Mouse (Mus musculus) lung, postnatal 0 days (tissue): ENCODE results near the gene Ccr4. TPM values are rescaled to one million over a fixed set of nuclear protein-coding genes. Genes with fewer than 3 reads are reported as not detected.

Experiments used
- ATAC-seq: fragments of 200-750 bp; cut with Nextera tagmentation; 2 replicates; pipeline ENCODE4 v1.8.0; 2017; ENCODE audit warnings: moderate library complexity
- DNase-seq: peaks from one replicate; pipeline ENCODE4 v3.0.0-alpha.2; 2016; ENCODE audit warnings: low spot score
- H3K27ac ChIP-seq: fragments of 300-500 bp; sonication (generic); 2 replicates; pipeline ENCODE4 v1.5.1; 2014; ENCODE audit warnings: antibody characterized with exemption, mild to moderate bottlenecking, low read length, mixed read lengths
- H3K27me3 ChIP-seq: fragments of 300-500 bp; sonication (generic); replicated peaks from 2 replicates; pipeline ENCODE4 v1.6.1; 2014; ENCODE audit warnings: low read length, mixed read lengths; ENCODE audit not compliant: insufficient read depth
- H3K36me3 ChIP-seq: fragments of 300-500 bp; sonication (generic); 2 replicates; pipeline ENCODE4 v1.6.1; 2014; ENCODE audit warnings: low read length, mixed read lengths; ENCODE audit not compliant: insufficient read depth
- H3K4me1 ChIP-seq: fragments of 300-500 bp; sonication (generic); 2 replicates; pipeline ENCODE4 v1.6.1; 2014; ENCODE audit warnings: antibody characterized with exemption, low read depth, low read length, mixed read lengths; ENCODE audit not compliant: insufficient read depth
- H3K4me2 ChIP-seq: fragments of 300-500 bp; sonication (generic); replicated peaks from 2 replicates; pipeline ENCODE4 v1.6.1; 2014; ENCODE audit warnings: low read depth, mild to moderate bottlenecking, low read length, moderate library complexity, mixed read lengths
- H3K4me3 ChIP-seq: fragments of 300-500 bp; sonication (generic); 2 replicates; pipeline ENCODE4 v1.5.1; 2014; ENCODE audit warnings: low read depth, low read length
- H3K9ac ChIP-seq: fragments of 300-500 bp; sonication (generic); replicated peaks from 2 replicates; pipeline ENCODE4 v1.6.1; 2014; ENCODE audit warnings: low read depth, mild to moderate bottlenecking
- H3K9me3 ChIP-seq: fragments of 300-500 bp; sonication (generic); 2 replicates; pipeline ENCODE4 v1.6.1; 2016; ENCODE audit warnings: low read length, mixed read lengths
- CTCF ChIP-seq: IDR thresholded peaks from 2 replicates; pipeline ENCODE4 v1.5.1; 2016; ENCODE audit warnings: antibody characterized with exemption, mild to moderate bottlenecking
- EP300 ChIP-seq: IDR thresholded peaks from 2 replicates; pipeline ENCODE4 v1.6.1; 2016; ENCODE audit warnings: antibody characterized with exemption, mild to moderate bottlenecking, control low read depth
- WGBS: fragments of 180-500 bp; shearing (Covaris S2); extraction: QIAGEN DNeasy Blood & Tissue Kit; methylation state at CpG from one replicate; pipeline ENCODE4 v1.1.7; 2014; 5-methylcytosine and 5-hydroxymethylcytosine counted together
- polyA plus RNA-seq: library from polyadenylated mRNA; unstranded; fragments of >200 nt; fragmentation: Nextera tagmentation; extraction: Ambion mirVana; gene quantifications from 2 replicates; pipeline ENCODE4 v1.2.1, GENCODE M21; 2015

The Ccr4 gene
- polyA plus RNA-seq, 1 experiment from 2014 or later = not detected

DNA sequence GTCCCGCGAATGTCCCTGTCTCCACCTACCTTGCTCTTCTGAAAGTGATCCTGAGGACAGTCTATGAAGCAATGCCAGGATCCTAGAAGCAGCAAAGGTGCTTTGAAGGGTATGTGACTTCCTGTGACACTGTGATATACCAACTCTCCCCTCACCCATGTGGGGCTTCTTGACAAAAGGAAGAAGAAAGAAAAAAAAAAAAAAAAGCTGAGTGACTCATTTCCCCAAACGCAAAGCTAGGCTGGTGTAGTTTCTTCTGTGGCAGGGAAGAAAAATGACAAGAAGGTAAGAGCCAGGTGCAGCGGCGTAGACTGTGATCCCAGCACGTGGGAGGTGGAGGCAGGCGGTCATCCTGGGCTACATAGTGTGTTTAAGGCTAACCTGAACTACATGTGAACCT, 8.2 kb downstream of the Ccr4 start:
- no peak for DNase-seq
- H3K9ac ChIP-seq = no peak overlapping the region
- no peak for ATAC-seq
- no peaks in the 10 kb centered on the region for H3K4me1 ChIP-seq
- no peak overlapping the region for H3K4me2 ChIP-seq
- 69% methylated on average over 7 of the region's 7 CpGs for WGBS
- no peak overlapping the region for H3K27ac ChIP-seq
- no peak overlapping the region for H3K4me3 ChIP-seq
- TF ChIP-seq EP300 (no peak), CTCF (no peak)
- no peaks in the 10 kb centered on the region for H3K9me3 ChIP-seq
- no peaks in the 10 kb centered on the region for H3K27me3 ChIP-seq
- H3K36me3 ChIP-seq = no peaks in the 10 kb centered on the region

DNA sequence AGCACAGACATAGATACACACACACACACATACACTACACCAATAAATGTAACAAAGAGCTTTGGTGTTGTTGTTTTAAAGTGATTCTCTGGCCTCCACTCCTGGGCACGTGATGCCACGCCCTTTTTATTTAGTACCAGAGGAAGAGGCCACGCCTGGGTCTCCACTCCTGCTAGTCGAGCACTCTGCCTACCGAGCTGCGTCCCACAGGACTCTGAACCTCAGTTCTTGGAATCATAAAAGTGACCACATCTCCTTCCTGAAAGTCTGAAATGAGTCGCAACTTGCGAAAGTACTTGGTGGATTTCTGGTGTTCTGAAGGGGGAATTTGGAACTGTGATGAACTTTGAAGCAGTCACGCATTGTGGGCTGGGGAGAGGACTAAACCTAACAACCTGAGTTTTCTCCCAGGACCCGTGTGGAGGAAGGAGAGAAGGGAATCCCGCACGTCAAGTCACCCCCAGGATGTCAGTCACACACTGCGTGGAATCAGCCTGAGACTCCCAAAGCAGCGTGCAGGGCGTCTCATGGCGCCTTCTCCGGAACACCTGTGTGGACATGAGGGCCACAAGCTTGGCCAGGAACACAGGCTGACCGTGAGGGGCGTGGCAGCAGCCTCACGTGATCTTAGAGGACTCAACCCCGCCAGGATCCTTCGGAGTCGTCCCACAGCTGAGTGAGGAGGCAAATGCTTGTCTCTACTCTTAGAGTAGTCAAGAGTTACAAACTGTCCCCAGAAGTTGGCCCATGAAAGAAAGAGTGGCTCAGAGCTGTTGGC, 17.0 kb downstream of the Ccr4 start:
- ATAC-seq = no peak
- DNase-seq = no peak
- 69% methylated on average over 23 of the region's 23 CpGs for WGBS
- no peaks in the 10 kb centered on the region for H3K9me3 ChIP-seq
- H3K36me3 ChIP-seq = no peaks in the 10 kb centered on the region
- no peak overlapping the region for H3K27ac ChIP-seq
- H3K4me2 ChIP-seq = no peak overlapping the region
- no peak overlapping the region for H3K4me3 ChIP-seq
- no peaks in the 10 kb centered on the region for H3K27me3 ChIP-seq
- H3K9ac ChIP-seq = no peak overlapping the region
- H3K4me1 ChIP-seq = no peaks in the 10 kb centered on the region
- TF ChIP-seq CTCF (no peak), EP300 (no peak)

DNA sequence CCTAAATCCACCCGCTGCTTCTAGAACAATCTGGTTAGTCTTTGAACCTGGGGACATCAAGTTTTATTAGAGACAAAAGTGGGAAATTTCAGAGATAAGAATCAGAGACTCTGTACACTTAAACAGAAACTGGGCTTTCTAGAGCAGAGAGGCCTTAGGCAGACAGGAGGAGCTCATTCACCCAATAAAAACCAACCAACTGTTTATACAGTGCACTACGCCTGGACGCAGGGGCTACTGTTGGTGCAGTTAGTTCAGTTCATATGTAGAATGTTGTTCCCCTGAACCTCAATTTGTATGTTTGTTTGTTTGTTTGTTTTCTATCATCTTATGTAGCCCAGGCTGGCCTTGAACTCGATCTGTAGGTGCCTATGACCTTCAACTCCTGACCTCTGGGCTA, 17.9 kb downstream of the Ccr4 start:
- Histone ChIP-seq H3K27ac (no peak overlapping the region), H3K4me3 (no peak overlapping the region), H3K27me3 (no peaks in the 10 kb centered on the region), H3K9ac (no peak overlapping the region), H3K36me3 (no peaks in the 10 kb centered on the region), H3K4me1 (no peaks in the 10 kb centered on the region), H3K9me3 (no peaks in the 10 kb centered on the region), H3K4me2 (no peak overlapping the region)
- TF ChIP-seq CTCF = no peak
- TF ChIP-seq EP300 = no peak
- no peak for DNase-seq
- WGBS = 71% methylated on average over 4 of the region's 4 CpGs
- ATAC-seq = no peak

DNA sequence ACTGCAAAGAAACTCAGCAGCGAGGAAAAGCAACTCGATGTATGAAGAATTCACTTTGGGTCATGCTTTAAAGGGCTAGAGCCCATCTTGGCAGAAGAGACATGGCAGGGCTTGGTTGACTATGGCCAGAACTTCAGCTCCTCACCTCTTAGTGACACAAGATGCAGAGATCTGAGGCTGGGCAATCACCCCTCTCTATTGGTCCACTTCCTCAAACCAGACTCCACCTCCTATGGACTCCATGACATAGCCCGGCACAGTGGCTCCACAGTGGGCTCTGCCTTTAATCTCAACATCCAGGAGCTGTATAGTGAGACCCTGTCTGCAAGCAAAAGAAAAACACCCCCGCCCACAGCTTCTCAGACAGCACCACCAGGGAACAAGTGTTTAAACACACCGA, 19.9 kb downstream of the Ccr4 start:
- 64% methylated on average over 5 of the region's 5 CpGs for WGBS
- no peak for DNase-seq
- no peak for TF ChIP-seq EP300
- TF ChIP-seq CTCF = no peak

DNA sequence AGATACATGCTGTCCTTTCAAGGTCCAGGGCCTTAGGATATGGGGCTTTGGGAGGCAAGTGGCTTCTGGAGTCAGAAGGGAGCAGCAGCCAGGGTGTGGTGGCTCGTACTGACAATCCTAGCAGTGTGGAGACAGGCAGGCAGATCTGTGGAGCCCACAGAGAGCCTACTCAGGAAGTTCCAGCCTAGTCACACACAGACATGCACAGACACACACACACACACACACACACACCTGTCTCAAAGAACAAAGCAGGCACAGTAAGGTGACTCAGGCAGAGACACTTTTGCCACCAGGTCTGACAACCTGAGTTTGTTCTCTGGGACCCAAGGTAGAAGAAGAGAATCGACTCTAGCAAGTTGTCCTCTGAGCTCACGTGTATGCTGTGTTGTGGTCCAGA, 23.8 kb downstream of the Ccr4 start:
- Histone ChIP-seq H3K27me3 (no peaks in the 10 kb centered on the region), H3K4me2 (no peak overlapping the region), H3K4me1 (no peaks in the 10 kb centered on the region), H3K27ac (no peak overlapping the region), H3K4me3 (no peak overlapping the region), H3K9ac (no peak overlapping the region), H3K36me3 (no peaks in the 10 kb centered on the region), H3K9me3 (no peaks in the 10 kb centered on the region)
- no peak for TF ChIP-seq EP300
- TF ChIP-seq CTCF = no peak
- ATAC-seq = no peak
- WGBS = 69% methylated on average over 3 of the region's 3 CpGs
- no peak for DNase-seq

More for the DNA sequence above, 19.9 kb downstream of the Ccr4 start:
- Histone ChIP-seq H3K36me3 (no peaks in the 10 kb centered on the region), H3K4me1 (no peaks in the 10 kb centered on the region), H3K4me3 (no peak overlapping the region), H3K27ac (no peak overlapping the region), H3K27me3 (no peaks in the 10 kb centered on the region), H3K9ac (no peak overlapping the region), H3K4me2 (no peak overlapping the region), H3K9me3 (no peaks in the 10 kb centered on the region)
- no peak for ATAC-seq

DNA sequence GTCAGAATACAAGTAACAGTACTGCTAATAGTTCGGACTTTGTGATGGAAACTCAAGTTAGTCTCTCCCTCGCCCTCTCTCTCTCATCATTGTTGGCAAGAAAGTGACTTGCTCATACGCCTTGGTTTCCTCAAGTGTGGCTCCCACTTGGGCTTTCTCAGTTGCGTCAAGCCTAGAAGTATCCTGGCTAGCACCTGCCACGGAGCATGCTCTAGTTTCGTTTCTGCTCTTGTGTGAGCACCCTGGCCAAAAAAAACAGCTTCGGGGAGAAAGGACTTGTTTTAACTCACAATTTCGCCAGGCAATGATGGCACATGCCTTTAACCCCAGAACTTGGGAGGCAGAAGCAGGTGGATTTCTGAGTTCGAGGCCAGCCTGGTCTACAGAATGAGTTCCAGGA, 27.7 kb downstream of the Ccr4 start:
- DNase-seq = no peak
- Histone ChIP-seq H3K36me3 (no peaks in the 10 kb centered on the region), H3K4me1 (no peaks in the 10 kb centered on the region), H3K9me3 (no peaks in the 10 kb centered on the region), H3K4me3 (no peak overlapping the region), H3K27ac (no peak overlapping the region), H3K9ac (no peak overlapping the region), H3K27me3 (no peaks in the 10 kb centered on the region), H3K4me2 (no peak overlapping the region)
- ATAC-seq = no peak
- TF ChIP-seq CTCF (no peak), EP300 (no peak)
- 84% methylated on average over 9 of the region's 9 CpGs for WGBS

DNA sequence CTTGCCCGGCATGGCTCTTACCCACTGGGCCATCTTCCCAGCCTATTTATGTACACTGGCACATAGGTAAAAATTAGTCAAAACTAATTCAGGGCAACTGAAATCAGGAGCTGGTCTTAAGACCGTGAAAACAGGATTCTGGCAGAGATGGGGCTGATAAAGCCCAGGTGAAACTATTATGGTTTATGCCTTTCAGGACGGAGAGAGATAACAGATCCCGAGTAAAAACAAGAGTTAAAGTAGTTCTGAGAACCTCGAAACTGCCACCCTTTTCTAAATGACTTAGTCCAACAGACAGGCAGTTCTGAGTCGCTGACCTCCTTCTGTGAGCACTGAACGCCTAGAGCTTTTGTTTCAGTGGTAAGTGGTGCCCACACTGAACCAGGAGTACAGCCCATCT, 32.8 kb downstream of the Ccr4 start:
- Histone ChIP-seq H3K27ac (no peak overlapping the region), H3K4me3 (no peak overlapping the region), H3K9me3 (no peaks in the 10 kb centered on the region), H3K4me2 (no peak overlapping the region), H3K9ac (no peak overlapping the region), H3K36me3 (no peaks in the 10 kb centered on the region), H3K4me1 (no peaks in the 10 kb centered on the region), H3K27me3 (no peaks in the 10 kb centered on the region)
- no peak for TF ChIP-seq EP300
- TF ChIP-seq CTCF = no peak
- 70% methylated on average over 7 of the region's 7 CpGs for WGBS
- DNase-seq = no peak
- ATAC-seq = no peak
